Mouse (Mus musculus) intestine, embryonic 14.5 days (tissue): ENCODE measurements at regions not wholly inside any gene's neighbourhood (a gene's known extent, or its start where the extent isn't known, plus 50 kb on each side); places are given as distances from the start of the nearest gene placed in this dataset.

ENCODE experiments used
- ATAC-seq: fragments of 200-750 bp; cut with Nextera tagmentation; replicated peaks from 2 replicates; pipeline ENCODE4 v1.8.0; 2017; ENCODE audit warnings: low read depth, moderate number of reproducible peaks, moderate TSS enrichment, moderate library complexity; ENCODE audit not compliant: low FRiP score, low TSS enrichment
- DNase-seq: peaks from one replicate; pipeline ENCODE4 v3.0.0-alpha.2; 2018; ENCODE audit warnings: low spot score
- H3K27ac ChIP-seq: fragments of 300-500 bp; sonication (generic); 2 replicates; pipeline ENCODE4 v1.5.1; 2014; ENCODE audit warnings: low read depth, mild to moderate bottlenecking, control low read depth
- H3K27me3 ChIP-seq: fragments of 300-500 bp; sonication (generic); replicated peaks from 2 replicates; pipeline ENCODE4 v1.6.1; 2014; ENCODE audit warnings: low read length, control low read depth; ENCODE audit not compliant: control insufficient read depth, insufficient read depth
- H3K36me3 ChIP-seq: fragments of 300-500 bp; sonication (generic); 2 replicates; pipeline ENCODE4 v1.6.1; 2014; ENCODE audit warnings: low read length, control low read depth; ENCODE audit not compliant: control insufficient read depth, insufficient read depth
- H3K4me1 ChIP-seq: fragments of 300-500 bp; sonication (generic); replicated peaks from 2 replicates; pipeline ENCODE4 v1.6.1; 2014; ENCODE audit warnings: low read length, control low read depth, mixed read lengths; ENCODE audit not compliant: control insufficient read depth, insufficient read depth
- H3K4me2 ChIP-seq: fragments of 300-500 bp; sonication (generic); 2 replicates; pipeline ENCODE4 v1.6.1; 2014; ENCODE audit warnings: low read length
- H3K4me3 ChIP-seq: fragments of 300-500 bp; sonication (generic); 2 replicates; pipeline ENCODE4 v1.5.1; 2014; ENCODE audit warnings: low read depth, low read length, control low read depth, mixed read lengths
- H3K9ac ChIP-seq: fragments of 300-500 bp; sonication (generic); 2 replicates; pipeline ENCODE4 v1.6.1; 2014; ENCODE audit warnings: mild to moderate bottlenecking, low read length
- H3K9me3 ChIP-seq: fragments of 300-500 bp; sonication (generic); 2 replicates; pipeline ENCODE4 v1.6.1; 2016; ENCODE audit warnings: low read length, control low read depth; ENCODE audit not compliant: control insufficient read depth
- WGBS: fragments of 180-500 bp; shearing (Covaris S2); extraction: QIAGEN DNeasy Blood & Tissue Kit; methylation state at CpG from one replicate; pipeline ENCODE4 v1.1.7; 2014; 5-methylcytosine and 5-hydroxymethylcytosine counted together

GRCm38 (mm10) chr9:68072624-68073023 lies 232.4 kb downstream of the Vps13c start:
- no peak for ATAC-seq
- DNase-seq, result no peak

GRCm38 (mm10) chr9:68077329-68077728 lies 237.1 kb downstream of the Vps13c start:
- H3K4me3 ChIP-seq, result no peak overlapping the region
- no peaks in the 10 kb centered on the region for H3K9me3 ChIP-seq
- 64% methylated on average over 2 of the region's 2 CpGs for WGBS
- no peak overlapping the region for H3K27ac ChIP-seq
- no peak overlapping the region for H3K4me2 ChIP-seq
- ATAC-seq (no peak), DNase-seq (no peak)
- H3K36me3 ChIP-seq, result no peaks in the 10 kb centered on the region
- no peaks in the 10 kb centered on the region for H3K4me1 ChIP-seq
- no peaks in the 10 kb centered on the region for H3K27me3 ChIP-seq
- H3K9ac ChIP-seq, result no peak overlapping the region

More at GRCm38 (mm10) chr9:68072624-68073023, 232.4 kb downstream of the Vps13c start:
- Histone ChIP-seq H3K4me2 (no peak overlapping the region), H3K9ac (no peak overlapping the region), H3K9me3 (no peaks in the 10 kb centered on the region), H3K4me1 (no peaks in the 10 kb centered on the region), H3K36me3 (no peaks in the 10 kb centered on the region), H3K27ac (no peak overlapping the region), H3K4me3 (no peak overlapping the region), H3K27me3 (no peaks in the 10 kb centered on the region)
- WGBS, result 93% methylated on average over 4 of the region's 4 CpGs

- WGBS, result 90% methylated on average over 4 of the region's 4 CpGs
- no peak for ATAC-seq
Measured at GRCm38 (mm10) chr9:68083341-68083740, 243.1 kb downstream of the Vps13c start.

GRCm38 (mm10) chr9:68084966-68085365 lies 244.8 kb downstream of the Vps13c start:
- H3K9me3 ChIP-seq, result no peaks in the 10 kb centered on the region
- ATAC-seq (no peak), DNase-seq (no peak)
- H3K4me2 ChIP-seq, result no peak overlapping the region
- H3K9ac ChIP-seq, result no peak overlapping the region
- no peak overlapping the region for H3K27ac ChIP-seq
- H3K27me3 ChIP-seq, result no peaks in the 10 kb centered on the region
- no peak overlapping the region for H3K4me3 ChIP-seq
- WGBS, result 79% methylated on average over 4 of the region's 4 CpGs
- no peaks in the 10 kb centered on the region for H3K4me1 ChIP-seq
- no peaks in the 10 kb centered on the region for H3K36me3 ChIP-seq

More at GRCm38 (mm10) chr9:68083341-68083740, 243.1 kb downstream of the Vps13c start:
- no peak overlapping the region for H3K4me2 ChIP-seq
- H3K36me3 ChIP-seq, result no peaks in the 10 kb centered on the region
- H3K4me3 ChIP-seq, result no peak overlapping the region
- no peaks in the 10 kb centered on the region for H3K4me1 ChIP-seq
- H3K27me3 ChIP-seq, result no peaks in the 10 kb centered on the region
- H3K27ac ChIP-seq, result no peak overlapping the region
- H3K9me3 ChIP-seq, result no peaks in the 10 kb centered on the region
- DNase-seq, result no peak
- no peak overlapping the region for H3K9ac ChIP-seq

- Histone ChIP-seq H3K4me2 (no peak overlapping the region), H3K4me3 (no peak overlapping the region), H3K9ac (no peak overlapping the region), H3K9me3 (no peaks in the 10 kb centered on the region), H3K36me3 (no peaks in the 10 kb centered on the region), H3K4me1 (no peaks in the 10 kb centered on the region), H3K27me3 (no peaks in the 10 kb centered on the region), H3K27ac (no peak overlapping the region)
- ATAC-seq (no peak), DNase-seq (no peak)
- WGBS, result 76% methylated on average over 5 of the region's 5 CpGs
Measured at GRCm38 (mm10) chr9:68094561-68094960, 254.4 kb downstream of the Vps13c start.

- no peaks in the 10 kb centered on the region for H3K36me3 ChIP-seq
- H3K4me3 ChIP-seq, result no peak overlapping the region
- DNase-seq (no peak), ATAC-seq (no peak)
- no peak overlapping the region for H3K4me2 ChIP-seq
- no peaks in the 10 kb centered on the region for H3K4me1 ChIP-seq
- WGBS, result 86% methylated on average over 9 of the region's 9 CpGs
- no peak overlapping the region for H3K9ac ChIP-seq
- no peaks in the 10 kb centered on the region for H3K9me3 ChIP-seq
- H3K27me3 ChIP-seq, result no peaks in the 10 kb centered on the region
- H3K27ac ChIP-seq, result no peak overlapping the region
Measured at GRCm38 (mm10) chr9:68109841-68110240, 269.6 kb downstream of the Vps13c start.

- H3K9me3 ChIP-seq, result no peaks in the 10 kb centered on the region
- WGBS, result 78% methylated on average over 10 of the region's 10 CpGs
- no peaks in the 10 kb centered on the region for H3K4me1 ChIP-seq
- ATAC-seq, result no peak
- H3K4me3 ChIP-seq, result no peak overlapping the region
- no peak overlapping the region for H3K4me2 ChIP-seq
- H3K9ac ChIP-seq, result no peak overlapping the region
- DNase-seq, result no peak
- no peak overlapping the region for H3K27ac ChIP-seq
- H3K36me3 ChIP-seq, result no peaks in the 10 kb centered on the region
- no peaks in the 10 kb centered on the region for H3K27me3 ChIP-seq
Measured at GRCm38 (mm10) chr9:68115151-68115690, 275.0 kb downstream of the Vps13c start.

- no peak overlapping the region for H3K27ac ChIP-seq
- no peaks in the 10 kb centered on the region for H3K36me3 ChIP-seq
- ATAC-seq (no peak), DNase-seq (no peak)
- H3K4me3 ChIP-seq, result no peak overlapping the region
- WGBS, result 48% methylated on average over 10 of the region's 10 CpGs
- no peaks in the 10 kb centered on the region for H3K27me3 ChIP-seq
- H3K9ac ChIP-seq, result no peak overlapping the region
- no peak overlapping the region for H3K4me2 ChIP-seq
- H3K9me3 ChIP-seq, result no peaks in the 10 kb centered on the region
- no peaks in the 10 kb centered on the region for H3K4me1 ChIP-seq
Measured at GRCm38 (mm10) chr9:68116221-68116741, 276.1 kb downstream of the Vps13c start.

- Histone ChIP-seq H3K27me3 (no peaks in the 10 kb centered on the region), H3K9me3 (no peaks in the 10 kb centered on the region), H3K4me3 (no peak overlapping the region), H3K4me2 (no peak overlapping the region), H3K9ac (no peak overlapping the region), H3K4me1 (no peaks in the 10 kb centered on the region), H3K27ac (no peak overlapping the region), H3K36me3 (no peaks in the 10 kb centered on the region)
- DNase-seq, result no peak
- WGBS, result 69% methylated on average over 2 of the region's 2 CpGs
- no peak for ATAC-seq
Measured at GRCm38 (mm10) chr9:68118266-68118665, 278.1 kb downstream of the Vps13c start.
